Mouse (Mus musculus): ENCODE results near the gene Ttc6. TPM values are rescaled to one million over a fixed set of nuclear protein-coding genes. Genes with fewer than 3 reads are reported as not detected.

The Ttc6 gene
- 0.96 and 1.6 TPM in 2 replicates for polyA plus RNA-seq (2014; fragmentation: Nextera tagmentation; extraction: Ambion mirVana)

- 76% methylated on average over 6 of the region's 6 CpGs for WGBS
- no peak for DNase-seq (ENCODE audit: low spot score)
These were observed at the start of gene Ttc6 for GRCm38 (mm10) chr12:57563909-57564308. TSS of gene Ttc6 (plus strand) at chr12:57564113.

DNA sequence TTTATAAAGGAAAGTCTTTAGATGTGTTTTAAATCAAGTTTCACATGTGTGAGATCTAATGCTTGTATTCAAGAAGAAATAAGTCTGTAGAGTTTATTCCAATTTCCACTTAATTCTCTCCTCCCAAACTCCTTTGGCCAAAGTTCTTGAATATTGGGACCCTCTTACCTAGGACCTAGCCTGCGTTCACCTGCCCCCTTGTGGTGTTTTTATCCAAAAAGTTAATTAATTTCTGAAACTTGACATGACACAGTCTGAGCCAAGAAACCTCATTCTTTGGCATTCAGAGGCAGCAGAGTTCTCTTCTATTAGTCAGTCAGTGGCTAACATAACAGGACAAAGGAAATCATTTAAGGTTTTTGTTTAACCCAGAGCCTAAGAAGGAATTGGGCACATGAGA lies 49.4 kb upstream of the Ttc6 start:
- no peaks in the 10 kb centered on the region for H3K9me3 ChIP-seq (ENCODE audit: control insufficient read depth, low read length)
- 48% methylated on average over 1 of the region's 1 CpGs for WGBS
- no peak overlapping the region for H3K4me3 ChIP-seq (replicated peaks; ENCODE audit: low read length)
- no peaks in the 10 kb centered on the region for H3K36me3 ChIP-seq (replicated peaks; ENCODE audit: control insufficient read depth, insufficient read depth)
- no peaks in the 10 kb centered on the region for H3K27me3 ChIP-seq (ENCODE audit: control insufficient read depth, insufficient read depth, low read length)
- no peak for DNase-seq (ENCODE audit: low spot score)
- no peak overlapping the region for H3K4me2 ChIP-seq (replicated peaks)
- ATAC-seq (ENCODE audit: low FRiP score): no peak
- H3K27ac ChIP-seq: no peak overlapping the region
- no peak overlapping the region for H3K9ac ChIP-seq
- H3K4me1 ChIP-seq (replicated peaks; ENCODE audit: control insufficient read depth, insufficient read depth, low read length): no peaks in the 10 kb centered on the region

More at GRCm38 (mm10) chr12:57563909-57564308, at the start of gene Ttc6:
- H3K9ac ChIP-seq: no peak within 1 kb of the TSS
- H3K27me3 ChIP-seq (ENCODE audit: control insufficient read depth, insufficient read depth, low read length): no peaks in the 10 kb centered on the region; the same call in 1 of the 2 replicates
- no peaks in the 10 kb centered on the region for H3K4me1 ChIP-seq (replicated peaks; ENCODE audit: control insufficient read depth, insufficient read depth, low read length)
- no peak within 1 kb of the TSS for H3K4me2 ChIP-seq (replicated peaks)
- no peak for ATAC-seq (ENCODE audit: low FRiP score)
- H3K36me3 ChIP-seq (replicated peaks; ENCODE audit: control insufficient read depth, insufficient read depth): no peaks in the 10 kb centered on the region
- no peaks in the 10 kb centered on the region for H3K9me3 ChIP-seq (ENCODE audit: control insufficient read depth, low read length)
- no peak within 1 kb of the TSS for H3K27ac ChIP-seq
- no peak within 1 kb of the TSS for H3K4me3 ChIP-seq (replicated peaks; ENCODE audit: low read length)

- H3K9me3 ChIP-seq (ENCODE audit: control insufficient read depth, low read length): no peaks in the 10 kb centered on the region
- H3K27me3 ChIP-seq (ENCODE audit: control insufficient read depth, insufficient read depth, low read length): no peaks in the 10 kb centered on the region
These were observed 48.1 kb upstream of the Ttc6 start for GRCm38 (mm10) chr12:57515702-57516377.

DNA sequence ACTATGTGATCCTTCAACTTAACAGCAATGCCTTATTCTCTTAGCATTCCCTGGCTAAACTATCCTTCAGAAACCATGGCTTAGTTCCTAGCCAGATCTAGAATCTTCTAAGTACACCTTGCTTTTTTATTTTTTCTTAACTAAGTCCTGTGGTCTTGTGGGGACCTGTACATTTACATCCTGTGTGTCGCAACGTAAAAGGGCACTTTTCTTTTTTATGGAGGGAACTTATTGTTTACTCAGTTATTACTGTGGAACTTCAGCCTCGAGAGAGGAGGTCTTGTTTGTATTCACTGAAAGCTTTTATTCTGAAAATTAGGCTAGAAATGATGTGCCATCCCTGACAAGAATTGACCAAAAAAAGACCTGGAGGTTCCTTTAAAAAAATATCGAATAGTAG lies 35.6 kb upstream of the Ttc6 start:
- no peak overlapping the region for H3K9ac ChIP-seq
- no peak overlapping the region for H3K4me3 ChIP-seq (replicated peaks; ENCODE audit: low read length)
- H3K4me1 ChIP-seq (replicated peaks; ENCODE audit: control insufficient read depth, insufficient read depth, low read length): no peaks in the 10 kb centered on the region
- no peak overlapping the region for H3K4me2 ChIP-seq (replicated peaks)
- peaks cover 57% of the 10 kb centered on the region for H3K27me3 ChIP-seq (ENCODE audit: control insufficient read depth, insufficient read depth, low read length)
- ATAC-seq (ENCODE audit: low FRiP score) (no peak), DNase-seq (ENCODE audit: low spot score) (no peak)
- H3K36me3 ChIP-seq (replicated peaks; ENCODE audit: control insufficient read depth, insufficient read depth): no peaks in the 10 kb centered on the region
- no peaks in the 10 kb centered on the region for H3K9me3 ChIP-seq (ENCODE audit: control insufficient read depth, low read length)
- H3K27ac ChIP-seq: no peak overlapping the region
- 86% methylated on average over 4 of the region's 4 CpGs for WGBS

More at GRCm38 (mm10) chr12:57515702-57516377, 48.1 kb upstream of the Ttc6 start:
- H3K9ac ChIP-seq: no peak overlapping the region
- no peak overlapping the region for H3K4me3 ChIP-seq (replicated peaks; ENCODE audit: low read length)
- 36% methylated on average over 12 of the region's 12 CpGs for WGBS
- ATAC-seq (ENCODE audit: low FRiP score) (no peak), DNase-seq (ENCODE audit: low spot score) (no peak)
- H3K4me1 ChIP-seq (replicated peaks; ENCODE audit: control insufficient read depth, insufficient read depth, low read length): no peaks in the 10 kb centered on the region
- no peaks in the 10 kb centered on the region for H3K36me3 ChIP-seq (replicated peaks; ENCODE audit: control insufficient read depth, insufficient read depth)
- H3K4me2 ChIP-seq (replicated peaks): no peak overlapping the region
- H3K27ac ChIP-seq: no peak overlapping the region

DNA sequence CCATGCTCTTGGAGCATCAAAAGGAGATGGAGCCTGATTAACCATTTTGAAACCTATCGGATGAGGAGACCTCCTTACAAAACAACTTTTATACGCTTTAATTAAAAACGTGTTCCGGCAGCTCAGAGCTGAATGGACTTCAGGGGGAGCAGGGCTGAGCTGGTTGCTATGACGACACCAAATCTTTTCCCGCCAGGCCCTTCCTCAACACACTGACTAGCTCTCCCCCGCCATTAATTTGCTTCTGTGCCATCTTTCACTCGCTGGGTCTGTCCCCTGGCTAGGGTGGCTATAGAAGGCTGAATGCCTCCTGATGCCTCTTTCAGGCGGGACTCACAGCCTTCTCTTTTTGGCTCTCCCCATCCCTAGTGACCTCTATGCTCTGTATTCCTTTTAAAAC lies 33.4 kb upstream of the Ttc6 start:
- H3K9me3 ChIP-seq (ENCODE audit: control insufficient read depth, low read length): no peaks in the 10 kb centered on the region
- no peak overlapping the region for H3K27ac ChIP-seq
- H3K27me3 ChIP-seq (ENCODE audit: control insufficient read depth, insufficient read depth, low read length): peaks cover 76% of the 10 kb centered on the region
- H3K36me3 ChIP-seq (replicated peaks; ENCODE audit: control insufficient read depth, insufficient read depth): no peaks in the 10 kb centered on the region
- no peak overlapping the region for H3K9ac ChIP-seq
- no peak overlapping the region for H3K4me2 ChIP-seq (replicated peaks)
- ATAC-seq (ENCODE audit: low FRiP score): peak; percentile 51; the same call in 1 of the 2 replicates
- no peak overlapping the region for H3K4me3 ChIP-seq (replicated peaks; ENCODE audit: low read length)
- no peak for DNase-seq (ENCODE audit: low spot score)
- 4% methylated on average over 9 of the region's 9 CpGs for WGBS
- no peaks in the 10 kb centered on the region for H3K4me1 ChIP-seq (replicated peaks; ENCODE audit: control insufficient read depth, insufficient read depth, low read length)

- Histone ChIP-seq H3K36me3 (replicated peaks; ENCODE audit: control insufficient read depth, insufficient read depth) (no peaks in the 10 kb centered on the region), H3K4me3 (replicated peaks; ENCODE audit: low read length) (no peak overlapping the region), H3K4me2 (replicated peaks) (no peak overlapping the region), H3K4me1 (replicated peaks; ENCODE audit: control insufficient read depth, insufficient read depth, low read length) (no peaks in the 10 kb centered on the region), H3K27me3 (ENCODE audit: control insufficient read depth, insufficient read depth, low read length) (peaks cover 96% of the 10 kb centered on the region), H3K9ac (no peak overlapping the region), H3K9me3 (ENCODE audit: control insufficient read depth, low read length) (no peaks in the 10 kb centered on the region), H3K27ac (no peak overlapping the region)
- WGBS: under 1% methylated on average over 6 of the region's 6 CpGs
- DNase-seq (ENCODE audit: low spot score) (no peak), ATAC-seq (ENCODE audit: low FRiP score) (peak; percentile 15; the same call in 1 of the 2 replicates)
These were observed 29.4 kb upstream of the Ttc6 start for GRCm38 (mm10) chr12:57534517-57534878.

- H3K4me1 ChIP-seq (replicated peaks; ENCODE audit: control insufficient read depth, insufficient read depth, low read length): no peaks in the 10 kb centered on the region
- H3K4me3 ChIP-seq (replicated peaks; ENCODE audit: low read length): no peak overlapping the region
- no peak overlapping the region for H3K9ac ChIP-seq
- no peaks in the 10 kb centered on the region for H3K9me3 ChIP-seq (ENCODE audit: control insufficient read depth, low read length)
- H3K27ac ChIP-seq: no peak overlapping the region
- ATAC-seq (ENCODE audit: low FRiP score) (peak; percentile 58; the same call in 1 of the 2 replicates), DNase-seq (ENCODE audit: low spot score) (no peak)
- H3K27me3 ChIP-seq (ENCODE audit: control insufficient read depth, insufficient read depth, low read length): peaks cover 97% of the 10 kb centered on the region
- H3K4me2 ChIP-seq (replicated peaks): no peak overlapping the region
- WGBS: 1% methylated on average over 39 of the region's 39 CpGs
- no peaks in the 10 kb centered on the region for H3K36me3 ChIP-seq (replicated peaks; ENCODE audit: control insufficient read depth, insufficient read depth)
These were observed 28.9 kb upstream of the Ttc6 start for GRCm38 (mm10) chr12:57534879-57535611.

DNA sequence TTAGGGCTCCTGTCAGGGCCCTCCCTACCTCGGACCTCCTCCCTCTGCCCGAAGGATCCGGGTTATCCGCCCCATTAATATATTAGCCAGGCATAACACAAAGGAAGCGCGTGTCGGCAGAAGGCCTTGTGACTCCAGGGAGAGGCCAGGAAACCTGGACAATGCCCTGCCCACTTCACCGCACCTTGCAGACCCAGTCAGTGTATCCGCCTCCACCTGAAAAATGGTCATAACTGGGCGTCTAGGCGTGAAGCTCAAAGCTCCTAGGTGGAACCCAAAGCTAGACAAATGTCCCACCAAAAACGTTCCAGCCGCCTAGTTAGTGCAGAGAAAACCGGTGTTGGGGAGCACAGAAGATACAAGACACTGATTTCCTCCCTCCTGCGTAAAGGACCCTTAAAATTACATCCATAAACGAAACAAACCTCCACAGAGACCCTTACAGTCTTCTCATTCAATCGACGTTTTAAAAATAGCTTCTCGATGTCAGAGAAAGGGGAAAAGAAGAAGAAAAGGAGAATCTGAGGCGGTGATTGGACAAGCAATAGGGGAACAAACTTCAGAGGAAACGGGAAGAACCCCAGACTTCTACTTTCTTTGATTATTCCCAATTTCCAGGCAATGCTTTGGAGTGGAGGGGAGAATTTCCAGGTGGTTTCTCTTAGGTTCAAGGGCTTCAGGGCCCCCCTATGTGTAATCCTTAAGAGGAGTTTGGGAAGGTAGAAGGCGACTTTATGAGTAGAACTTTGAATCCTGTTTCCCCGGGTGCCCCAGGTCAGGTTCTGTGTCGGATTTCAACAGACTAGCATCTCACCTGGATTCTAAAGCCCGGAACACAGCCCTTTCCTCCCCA lies 27.6 kb upstream of the Ttc6 start:
- no peak overlapping the region for H3K4me3 ChIP-seq (replicated peaks; ENCODE audit: low read length)
- no peak for DNase-seq (ENCODE audit: low spot score)
- H3K9me3 ChIP-seq (ENCODE audit: control insufficient read depth, low read length): no peaks in the 10 kb centered on the region
- 2% methylated on average over 25 of the region's 25 CpGs for WGBS
- H3K36me3 ChIP-seq (replicated peaks; ENCODE audit: control insufficient read depth, insufficient read depth): no peaks in the 10 kb centered on the region
- H3K9ac ChIP-seq: no peak overlapping the region
- no peak for ATAC-seq (ENCODE audit: low FRiP score)
- no peak overlapping the region for H3K4me2 ChIP-seq (replicated peaks)
- H3K4me1 ChIP-seq (replicated peaks; ENCODE audit: control insufficient read depth, insufficient read depth, low read length): no peaks in the 10 kb centered on the region
- H3K27ac ChIP-seq: no peak overlapping the region
- peaks cover 93% of the 10 kb centered on the region for H3K27me3 ChIP-seq (ENCODE audit: control insufficient read depth, insufficient read depth, low read length)
